Mouse (Mus musculus): Measurements from ENCODE around the gene Ndufb10.

The Ndufb10 gene

DNA sequence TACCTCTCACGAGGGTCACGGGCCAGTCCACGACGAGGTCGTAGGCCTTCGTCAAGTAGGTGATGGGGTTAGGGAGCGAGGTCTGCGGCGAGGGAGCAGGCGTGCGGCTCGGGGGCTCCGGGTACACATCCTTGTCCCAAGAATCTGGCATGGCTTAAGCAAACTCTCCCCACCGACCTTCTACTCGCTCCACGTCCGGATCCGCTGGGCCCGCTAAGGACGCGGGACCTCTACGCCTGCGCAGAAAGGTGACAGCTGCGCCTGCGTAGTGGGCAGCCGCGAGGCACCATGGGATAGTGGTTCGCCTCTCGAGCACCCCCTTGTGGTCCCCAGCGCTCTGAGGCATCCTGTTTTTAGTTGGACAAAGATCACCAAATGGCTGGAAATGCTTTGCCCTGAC lies at the start of gene Ndufb10:
TSS of gene Ndufb10 (minus strand) at position 295 of the 400 bp plus-strand sequence.
- DNase-seq: peak; percentile 93

DNA sequence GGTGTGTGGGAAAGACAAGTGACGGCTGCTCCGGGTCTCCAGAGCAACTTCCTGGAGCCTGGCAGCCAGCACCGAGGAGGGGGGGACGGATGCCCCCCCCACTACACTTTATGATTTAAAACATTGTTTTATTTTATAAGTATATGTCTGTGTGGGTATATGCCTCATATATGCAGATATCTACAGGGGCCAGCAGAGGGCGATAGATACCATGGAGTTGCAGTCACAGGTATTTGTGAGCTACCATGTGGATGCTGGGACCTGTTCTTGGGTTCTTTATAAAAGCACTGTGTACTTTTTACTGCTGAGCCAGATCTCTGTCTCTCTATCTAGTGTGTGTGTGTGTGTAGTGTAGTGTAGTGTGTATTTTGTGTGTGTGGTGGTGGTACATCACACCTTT lies 49.0 kb upstream of the Ndufb10 start:
- DNase-seq: no peak

DNA sequence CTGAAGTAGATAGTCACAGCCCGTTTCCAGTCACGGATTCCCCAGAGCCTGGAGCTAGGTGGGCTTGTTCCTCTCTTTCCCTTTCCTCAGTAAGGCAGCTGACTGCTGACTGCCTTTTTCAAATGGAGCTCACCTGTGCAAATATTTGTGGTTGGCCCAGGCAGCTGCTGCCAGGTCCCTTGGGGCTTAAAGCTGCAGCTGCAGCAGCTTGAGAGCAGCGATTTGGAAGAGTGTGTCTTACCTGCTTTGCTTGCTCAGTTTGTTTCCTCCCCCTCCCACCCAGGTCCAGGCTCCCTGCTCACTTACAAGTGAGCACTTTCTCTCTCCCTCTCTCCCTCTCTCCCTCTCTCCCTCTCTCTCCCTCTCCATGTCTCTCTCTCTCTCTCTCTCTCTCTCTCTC lies 44.9 kb upstream of the Ndufb10 start:
- DNase-seq: no peak

DNA sequence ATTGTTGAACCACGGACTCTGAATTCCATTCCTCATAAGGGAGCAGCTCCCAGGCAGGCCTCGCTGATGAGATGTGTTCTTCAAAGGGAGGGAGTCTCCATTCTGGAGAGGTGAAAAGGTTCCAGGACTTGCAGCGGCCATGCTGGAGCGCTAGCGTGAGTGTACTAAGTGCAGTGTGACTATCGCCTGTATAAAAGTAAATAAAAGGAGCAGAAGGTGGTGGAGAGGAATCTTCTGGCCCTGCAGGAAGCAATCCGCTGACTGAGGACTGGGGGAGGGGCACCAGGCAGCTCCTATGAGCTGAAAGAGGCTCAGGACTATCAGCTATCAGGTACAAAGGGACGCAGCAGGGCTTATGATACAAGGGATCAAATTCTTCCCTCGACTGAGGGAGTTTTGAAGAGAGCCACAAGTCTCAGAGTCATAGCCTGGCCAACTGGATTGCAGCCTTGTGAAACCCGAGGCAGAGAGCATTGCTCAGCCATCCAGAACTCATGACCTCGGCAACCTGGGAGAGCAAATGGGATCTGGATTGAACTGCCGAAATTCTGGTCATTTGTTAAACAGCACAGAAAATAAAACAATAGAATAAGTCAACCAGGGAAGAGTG lies 42.1 kb upstream of the Ndufb10 start:
- DNase-seq: no peak

DNA sequence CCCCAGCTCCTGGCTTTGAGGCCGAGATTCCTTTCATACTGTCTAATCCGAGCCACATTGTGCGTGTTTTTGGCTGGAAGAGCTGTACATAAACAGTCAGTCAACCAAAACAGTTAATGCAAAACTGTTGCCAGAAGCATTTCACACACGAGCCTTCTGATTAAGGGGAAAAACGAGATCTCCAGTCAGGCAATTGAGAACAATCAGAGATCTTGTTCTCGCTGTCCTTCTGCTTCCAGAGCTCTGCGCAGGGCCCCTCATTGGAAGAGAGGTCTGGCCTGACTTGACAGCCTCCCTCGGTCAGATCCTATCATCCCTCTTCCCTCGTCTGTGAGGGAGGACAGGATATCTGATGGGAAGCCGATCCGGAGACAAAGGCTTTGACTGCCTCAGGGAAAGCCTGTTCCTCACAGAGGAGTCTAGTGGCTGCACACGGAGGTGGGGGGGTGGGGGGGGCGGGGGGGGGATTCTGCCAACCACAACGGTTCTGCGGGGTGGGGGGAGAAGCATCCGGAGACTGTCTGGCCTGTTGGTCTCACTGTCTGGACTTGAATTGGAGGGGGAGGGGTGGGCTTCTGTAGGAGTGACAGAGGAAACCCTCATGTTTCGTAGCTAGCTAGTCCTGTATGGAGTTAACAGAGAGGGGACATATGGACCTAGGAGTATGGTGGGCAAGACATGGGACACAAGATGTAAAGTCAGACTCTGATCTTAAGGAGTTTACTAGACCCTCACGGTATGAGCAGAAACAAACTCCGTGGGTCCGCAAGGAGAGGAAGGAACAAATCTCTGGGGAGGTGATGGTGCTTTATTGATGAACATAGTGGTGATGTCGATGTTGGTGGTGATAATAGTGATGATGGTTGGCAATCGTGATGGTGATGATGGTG lies 41.0 kb upstream of the Ndufb10 start:
- no peak for DNase-seq

DNA sequence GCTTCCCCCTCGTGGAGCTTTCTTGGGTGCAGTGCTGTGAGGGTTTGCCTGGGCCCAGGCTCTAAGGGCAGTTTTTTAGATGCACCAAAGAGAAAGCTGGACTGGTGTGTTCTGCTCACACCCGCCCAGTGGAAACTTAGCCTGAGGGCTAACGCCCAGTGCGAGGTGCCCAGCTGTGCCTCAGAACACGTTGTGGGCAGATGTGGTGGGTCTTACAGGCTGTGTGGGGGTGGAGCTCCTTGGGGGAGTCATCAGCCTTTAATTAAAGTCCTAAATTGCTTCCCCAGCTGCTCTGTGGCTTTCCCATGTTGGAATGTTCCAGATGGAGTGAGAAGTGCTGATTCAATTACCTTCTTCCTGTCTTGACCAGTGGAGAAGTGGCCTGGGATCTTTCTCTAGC lies 36.8 kb upstream of the Ndufb10 start:
- DNase-seq: no peak

DNA sequence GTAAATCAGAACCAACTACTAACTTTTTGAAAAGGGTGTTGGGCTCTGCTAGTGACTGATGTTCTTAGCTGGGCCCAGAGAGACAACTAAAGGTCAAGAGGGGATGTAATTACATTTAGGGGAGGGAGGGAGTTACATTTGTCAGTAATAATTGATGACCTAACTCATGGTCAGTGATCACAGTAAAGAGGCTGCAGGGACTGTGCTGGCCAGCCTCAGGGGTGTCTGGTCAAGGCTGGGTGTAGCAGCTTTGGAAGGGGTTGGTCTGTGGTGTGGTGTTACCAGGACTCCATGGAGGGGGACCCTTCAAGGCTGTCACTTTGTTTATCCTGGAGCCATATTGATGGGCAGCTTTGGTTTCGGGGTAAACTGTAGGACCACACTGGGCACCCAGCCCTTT lies 33.1 kb upstream of the Ndufb10 start:
- DNase-seq: no peak

DNA sequence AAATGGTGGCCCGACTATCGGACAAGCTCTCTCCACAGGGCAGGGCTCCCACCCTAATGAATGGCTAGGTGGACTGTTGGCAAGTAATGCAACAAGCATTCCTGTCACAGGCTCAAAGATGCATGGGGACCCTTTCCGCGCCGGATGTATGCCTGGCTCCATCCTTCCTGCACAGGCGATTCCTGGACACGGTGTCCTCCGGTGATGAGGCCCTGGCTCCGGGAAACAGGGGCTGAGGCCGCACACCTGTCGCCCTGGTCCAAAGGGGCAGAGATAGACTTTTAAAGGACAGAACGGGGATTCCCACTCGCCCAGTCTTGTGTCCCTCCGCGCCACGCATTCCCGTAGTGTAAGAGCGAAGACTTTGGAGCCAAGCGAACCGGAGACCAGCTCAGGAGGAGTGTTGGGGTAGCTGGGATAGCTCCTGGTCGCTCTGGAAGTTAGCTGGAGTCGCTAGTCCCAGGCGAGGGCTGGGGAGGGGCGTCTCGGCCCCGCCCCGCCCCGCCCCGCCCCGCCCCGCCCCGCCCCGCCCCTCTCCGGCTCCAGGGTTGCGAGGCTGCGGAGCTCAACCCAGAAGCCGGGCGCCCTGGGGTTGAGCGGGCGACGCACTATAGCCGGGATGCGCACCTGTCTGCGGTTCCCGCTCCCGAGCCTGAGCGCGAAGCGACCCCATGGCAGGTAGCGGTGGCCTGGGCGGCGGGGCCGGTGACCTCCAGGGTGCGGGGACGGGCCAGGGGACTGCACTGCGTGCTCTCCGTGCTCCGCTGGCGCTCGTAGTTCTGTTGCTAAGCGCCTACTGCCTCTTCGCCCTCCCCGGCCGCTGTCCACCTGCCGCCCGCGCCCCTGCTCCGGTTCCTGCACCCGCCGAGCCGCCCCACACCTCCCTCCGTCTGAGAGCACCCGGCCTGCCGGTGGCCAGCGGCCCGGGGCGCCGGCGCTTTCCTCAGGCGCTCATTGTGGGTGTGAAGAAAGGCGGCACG lies 28.4 kb upstream of the Ndufb10 start, which contains the start of gene Hs3st6:
TSS of gene Hs3st6 (plus strand) at position 574 of the 980 bp plus-strand sequence.
- no peak for DNase-seq

DNA sequence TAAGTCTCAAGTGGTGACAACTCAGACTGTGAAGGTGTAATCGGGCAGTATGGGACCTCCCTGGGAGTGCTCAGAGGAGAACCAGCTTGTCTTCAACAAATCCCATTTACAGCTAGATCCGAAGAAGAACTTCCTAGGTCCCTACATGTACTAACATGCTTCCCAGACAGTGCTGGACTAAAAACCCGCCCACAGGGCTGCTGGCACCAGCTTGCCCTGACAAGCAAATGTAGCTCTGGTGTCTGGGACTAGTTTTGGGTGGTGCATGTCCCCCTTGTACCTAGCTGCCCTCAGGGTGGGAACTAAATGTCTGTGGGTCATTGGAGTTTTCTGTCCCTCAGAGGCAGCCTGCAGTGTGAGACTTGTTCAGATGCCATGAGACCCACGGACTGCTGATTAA lies 27.2 kb upstream of the Ndufb10 start:
- DNase-seq: no peak

DNA sequence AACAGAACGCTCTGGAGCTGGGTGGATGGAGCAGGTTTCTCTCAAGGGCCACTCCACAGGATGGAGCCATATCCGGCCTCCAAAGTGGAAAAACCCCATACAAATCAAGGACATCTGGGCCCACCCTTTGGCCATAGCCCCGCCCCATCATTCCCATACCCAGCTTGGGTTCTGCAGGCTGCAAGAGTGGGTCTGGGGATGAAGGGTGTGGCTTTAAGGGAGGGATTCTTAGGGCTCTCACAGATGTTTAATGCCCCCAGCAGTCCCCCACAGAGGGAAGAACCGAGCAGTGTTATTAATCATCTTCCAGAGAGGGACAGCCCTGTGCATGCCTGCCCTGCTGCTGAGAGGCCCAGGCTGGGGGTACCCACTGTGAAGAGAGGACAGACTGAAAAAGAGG lies 22.7 kb upstream of the Ndufb10 start:
- no peak for DNase-seq

DNA sequence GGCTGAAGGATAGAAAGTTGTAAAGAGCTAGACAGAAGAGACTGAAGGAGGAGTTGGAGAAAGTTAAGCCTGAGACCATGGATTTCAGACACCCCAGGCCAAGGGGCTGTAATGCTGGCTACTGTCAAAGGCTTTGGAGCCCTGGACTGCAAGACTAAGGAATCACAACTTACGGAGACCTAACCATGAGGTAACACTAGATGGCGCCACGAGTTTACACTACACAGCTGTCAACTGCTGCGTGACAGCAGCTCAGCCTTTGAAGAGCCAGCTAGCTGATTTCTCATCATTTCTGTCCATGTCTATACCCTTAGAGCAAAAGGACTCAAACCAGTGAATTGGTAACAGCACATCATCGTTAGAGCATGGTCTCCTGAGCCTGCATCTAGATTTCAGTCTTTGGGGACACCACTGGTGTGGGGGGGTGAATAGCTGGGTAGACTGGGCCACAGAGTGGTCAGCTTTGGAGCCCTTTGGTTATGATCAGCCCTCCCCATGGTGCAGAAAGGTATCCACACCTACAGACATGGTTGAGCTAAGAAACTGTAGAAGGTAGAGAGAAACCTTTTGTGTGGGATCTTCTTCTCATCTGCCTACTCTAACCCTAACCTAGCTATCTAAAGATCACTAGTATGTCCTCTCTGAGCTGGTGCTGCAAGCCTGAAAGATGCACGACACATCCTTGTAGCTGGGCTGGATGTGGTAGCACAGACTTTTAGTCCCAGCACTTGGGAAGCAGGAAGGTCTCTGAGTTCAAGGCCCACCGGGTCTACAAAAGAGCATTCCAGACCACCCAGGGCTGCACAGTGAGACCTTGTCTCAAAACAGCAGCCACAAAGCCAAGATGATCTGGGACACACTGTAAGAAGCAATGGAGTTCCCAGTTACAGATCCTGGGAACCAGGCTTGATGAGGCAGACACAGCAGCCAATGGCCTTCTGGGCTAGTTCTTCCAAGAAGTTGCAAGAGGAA lies 21.5 kb upstream of the Ndufb10 start:
- no peak for DNase-seq

DNA sequence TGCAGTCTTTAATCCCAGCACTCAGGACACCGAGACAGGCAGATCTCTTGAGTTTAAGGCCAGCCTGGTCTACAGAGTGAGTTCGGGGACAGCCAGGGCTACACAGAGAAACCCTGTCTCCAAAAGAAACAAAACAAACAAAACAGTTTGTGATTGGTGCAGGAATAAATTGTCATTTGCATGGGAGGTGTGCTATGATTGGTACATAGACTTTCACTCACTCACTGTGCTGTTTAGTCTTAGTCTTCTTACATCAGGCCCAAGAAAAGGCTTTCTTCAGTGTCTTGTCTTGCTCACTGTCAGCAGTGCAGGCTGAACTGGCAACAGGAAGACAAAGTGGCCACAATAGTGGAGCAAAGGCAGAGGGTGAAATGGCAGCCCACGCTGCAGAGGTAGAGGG lies 20.1 kb upstream of the Ndufb10 start:
- no peak for DNase-seq

DNA sequence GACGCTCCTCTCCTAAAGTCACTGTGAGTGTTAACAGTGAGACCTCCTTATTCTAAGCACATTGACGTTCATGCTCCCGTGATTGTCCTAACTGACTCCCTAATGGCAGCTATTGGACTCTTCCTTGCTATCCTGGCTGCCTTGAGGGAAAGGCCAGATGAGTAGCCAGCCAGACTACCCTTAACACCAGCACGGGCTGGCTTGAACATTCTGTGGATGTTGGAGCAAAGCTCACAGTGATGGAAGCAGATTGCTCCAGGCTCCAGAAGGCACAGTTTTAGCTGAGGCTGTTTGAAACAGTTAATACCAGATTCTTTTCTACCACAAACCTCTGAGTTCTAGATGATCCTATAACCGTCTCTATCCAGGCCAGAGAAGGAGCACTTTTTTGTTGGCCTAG lies 19.6 kb upstream of the Ndufb10 start:
- no peak for DNase-seq

DNA sequence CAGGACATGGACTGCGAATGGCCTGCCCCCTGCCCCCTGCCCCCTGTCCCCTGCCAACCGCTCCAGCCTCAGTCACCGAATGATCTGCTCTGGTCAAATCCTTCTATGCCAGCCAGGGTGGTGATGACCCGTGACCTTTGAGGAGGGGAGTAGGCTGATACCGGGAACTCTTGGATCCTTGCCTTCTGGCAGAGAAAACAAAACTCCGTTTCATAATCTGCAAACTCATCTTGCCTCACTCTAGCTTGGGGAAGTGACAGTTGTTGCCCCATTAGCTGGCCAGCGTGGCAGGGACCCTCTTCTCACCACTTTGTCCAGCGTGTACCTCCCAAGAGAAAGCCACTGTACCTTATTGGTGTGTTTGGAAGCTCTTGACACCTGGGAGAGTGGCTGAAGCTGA lies 18.0 kb upstream of the Ndufb10 start:
- DNase-seq: no peak

DNA sequence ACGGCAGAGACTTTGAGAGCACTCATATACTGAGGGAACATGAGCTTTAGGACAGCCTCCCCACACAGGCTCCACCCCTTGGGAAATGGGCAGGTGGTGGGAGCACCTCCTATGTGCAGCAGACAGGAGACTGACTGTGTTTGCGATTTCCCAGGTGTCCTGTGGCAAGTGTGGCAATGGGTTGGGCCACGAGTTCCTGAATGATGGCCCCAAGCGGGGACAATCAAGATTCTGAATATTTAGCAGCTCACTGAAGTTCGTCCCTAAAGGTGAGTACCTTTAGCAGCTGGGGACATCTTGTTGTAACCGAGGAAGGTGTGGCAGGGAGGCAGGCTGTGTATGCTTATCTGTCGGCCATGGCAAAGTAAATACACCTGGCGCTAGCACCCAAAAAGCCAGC lies 15.6 kb upstream of the Ndufb10 start:
- DNase-seq: no peak

DNA sequence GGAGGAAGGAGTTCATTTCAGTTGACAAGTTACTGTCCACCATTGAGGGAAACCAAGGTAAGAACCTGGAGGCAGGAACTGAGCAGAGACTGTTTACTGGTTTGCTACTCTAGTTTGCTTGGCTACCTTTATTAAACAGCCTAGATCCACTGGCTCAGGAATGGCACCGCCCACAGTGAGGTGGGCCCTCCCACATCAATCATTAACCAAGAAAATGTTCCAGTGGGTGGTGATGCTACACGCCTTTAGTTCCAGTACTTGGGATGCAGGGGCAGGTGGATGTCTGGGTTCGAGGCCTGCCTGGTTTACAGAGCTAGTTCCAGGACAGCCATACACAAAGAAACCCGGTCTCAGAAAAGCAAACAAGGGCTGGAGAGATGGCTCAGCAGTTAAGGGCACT lies 14.0 kb upstream of the Ndufb10 start:
- DNase-seq: no peak

DNA sequence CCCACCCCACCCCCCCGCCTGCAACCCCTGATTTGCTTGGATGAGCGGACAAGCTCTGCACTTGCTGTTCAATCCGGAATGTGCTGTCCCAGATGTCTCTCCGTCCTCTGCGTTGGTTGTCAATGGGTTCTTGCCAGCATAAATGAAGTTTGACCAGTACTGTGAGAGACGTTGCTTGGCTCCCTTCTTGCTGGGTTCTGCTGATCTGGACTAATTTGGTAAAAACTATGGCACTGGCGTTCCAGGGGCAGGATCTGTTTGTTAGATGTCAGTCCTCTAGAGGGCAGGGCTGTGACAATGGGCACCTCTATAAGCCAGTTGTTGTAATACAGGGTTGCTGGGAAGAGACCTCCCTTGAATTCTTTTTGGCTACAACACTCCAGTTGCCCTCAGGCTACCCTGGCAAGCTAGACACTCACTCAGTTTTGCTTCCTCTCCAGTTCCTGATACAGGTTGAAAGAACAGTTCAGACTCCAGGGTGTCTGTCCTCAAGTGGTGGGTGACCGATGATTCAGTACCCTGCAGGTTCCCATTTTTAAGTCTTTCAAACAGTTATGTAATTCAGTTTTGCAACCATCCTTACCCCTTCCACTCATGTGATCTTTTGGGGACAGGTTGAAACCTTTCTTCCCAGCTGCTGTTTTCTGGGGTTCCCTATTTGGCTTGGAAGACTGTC lies 13.0 kb upstream of the Ndufb10 start:
- DNase-seq: no peak

DNA sequence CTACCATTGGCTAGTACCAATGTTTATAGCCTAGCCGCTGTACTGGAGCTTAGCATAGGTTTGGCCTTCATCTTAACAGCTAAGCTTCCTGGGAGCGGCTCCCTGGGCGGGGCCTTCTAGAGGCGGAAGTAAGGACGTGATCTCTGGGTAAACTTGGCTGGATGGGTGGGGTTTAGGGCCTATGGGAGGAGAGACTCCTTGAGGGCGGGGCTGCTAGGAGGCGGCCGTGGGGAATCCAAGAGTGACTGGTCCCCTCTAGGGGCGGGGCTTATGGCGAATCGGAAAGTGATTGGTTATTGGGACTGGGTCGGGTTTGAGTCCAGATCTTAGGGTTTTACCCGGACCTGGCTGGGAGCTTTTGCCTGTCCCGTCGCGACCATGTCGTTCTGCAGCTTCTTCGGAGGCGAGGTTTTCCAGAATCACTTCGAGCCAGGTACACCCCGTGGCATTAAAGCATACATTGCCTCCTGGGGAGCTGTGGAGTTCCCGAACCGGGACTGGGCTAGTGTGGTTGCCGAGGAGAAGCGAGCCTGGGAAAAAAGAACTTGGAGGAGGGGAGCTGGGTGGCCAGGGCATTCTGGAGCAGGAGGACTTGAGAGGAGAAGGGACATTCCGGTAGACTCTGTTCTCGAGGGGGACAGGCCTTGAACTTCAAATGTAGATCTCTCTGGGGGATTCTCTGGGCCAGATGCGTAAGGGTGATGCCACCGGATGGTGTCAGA lies 12.2 kb upstream of the Ndufb10 start, which contains the start of gene Msrb1:
TSS of gene Msrb1 (plus strand) at position 313 of the 722 bp plus-strand sequence.
- peak; percentile 95 for DNase-seq

DNA sequence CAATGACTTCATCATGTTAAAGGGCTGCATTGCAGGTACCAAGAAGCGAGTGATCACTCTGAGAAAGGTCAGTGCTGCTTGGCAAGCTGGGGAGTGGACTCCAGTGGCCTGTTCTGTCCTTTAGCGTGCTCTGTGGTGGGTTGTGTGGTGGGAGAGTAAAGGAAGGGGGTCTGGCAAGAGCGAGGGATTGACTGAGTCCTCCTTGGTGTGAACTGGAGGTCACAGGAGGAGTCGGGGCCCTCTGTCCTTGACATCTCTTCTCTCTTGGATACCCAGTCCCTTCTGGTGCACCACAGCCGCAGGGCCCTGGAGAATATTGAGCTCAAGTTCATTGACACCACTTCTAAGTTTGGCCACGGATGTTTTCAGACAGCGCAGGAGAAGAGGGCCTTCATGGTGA lies 11.2 kb upstream of the Ndufb10 start:
- no peak for DNase-seq

DNA sequence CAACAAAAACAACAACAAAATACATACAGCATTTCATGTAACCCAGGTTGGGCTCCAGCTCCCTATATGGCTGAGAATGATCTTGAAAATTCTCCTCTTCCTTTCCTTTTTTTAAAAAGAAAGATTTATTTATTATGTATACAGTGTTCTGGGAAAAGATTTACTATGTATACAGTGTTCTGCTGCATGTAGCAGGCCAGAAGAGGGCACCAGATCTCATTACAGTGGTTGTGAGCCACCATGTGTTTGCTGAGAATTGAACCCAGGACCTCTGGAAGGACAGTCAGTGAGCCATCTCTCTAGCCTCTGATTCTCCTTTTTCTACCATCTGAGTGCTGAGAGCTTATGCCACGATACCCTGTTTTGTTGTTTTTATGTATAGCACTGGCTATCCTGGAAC lies 10.2 kb upstream of the Ndufb10 start:
- DNase-seq: no peak

Data from cerebellum, adult 11-12 months (tissue).